Mouse (Mus musculus): ENCODE results near the gene Aatf. TPM values are rescaled to one million over a fixed set of nuclear protein-coding genes. Genes with fewer than 3 reads are reported as not detected.

Aatf gene
- 40.9 TPM for polyA plus RNA-seq (2021)

DNA sequence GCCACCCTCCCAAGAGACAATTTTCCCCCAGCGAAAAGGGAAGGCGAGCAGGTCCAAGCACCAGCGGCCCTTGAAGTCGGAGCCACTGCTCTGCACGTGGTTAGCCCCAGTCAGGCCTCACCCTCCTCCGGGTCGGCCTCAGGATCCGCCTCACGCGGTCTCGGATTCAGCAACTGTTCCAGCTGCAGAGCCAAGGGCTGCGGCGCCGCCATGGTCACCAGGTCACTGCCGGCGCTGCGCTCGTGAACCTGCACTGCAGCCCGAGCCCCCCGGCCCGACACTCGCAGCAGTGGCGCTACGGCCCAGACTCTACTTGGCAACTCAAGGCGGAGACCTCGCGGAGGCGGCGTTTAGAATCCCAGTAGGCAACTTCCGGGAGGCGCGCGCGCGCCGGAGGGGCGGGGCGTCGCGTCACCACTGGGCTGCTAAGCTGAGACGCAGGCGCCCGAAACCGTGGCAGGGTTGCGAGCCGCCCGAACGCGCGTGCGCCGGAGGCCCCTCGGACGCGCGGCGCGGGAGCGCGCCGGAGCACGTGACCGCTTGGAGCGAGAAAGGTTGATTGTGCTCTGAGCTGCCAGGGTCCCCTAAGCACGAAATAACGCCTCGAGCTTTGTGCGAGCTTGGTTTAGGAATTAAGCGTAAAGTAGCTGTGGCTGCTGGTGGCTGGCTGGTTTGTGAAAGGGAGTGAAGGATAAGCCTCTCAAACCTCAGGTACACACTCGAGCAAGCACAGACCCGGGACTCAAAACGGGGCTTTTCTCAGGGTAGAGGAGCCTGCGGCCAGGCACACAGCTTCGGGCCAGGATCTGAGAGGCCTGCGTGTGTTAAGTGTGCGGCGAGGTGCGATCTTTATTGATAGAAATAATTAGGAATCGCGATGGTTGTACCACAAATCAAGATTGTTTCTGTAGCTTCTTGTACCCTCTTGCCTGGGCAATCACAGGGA is at the start of gene Aatf:
Gene Aatf, minus strand, starts transcription at position 352 of the 946 bp plus-strand sequence.
- ATAC-seq (peak; percentile 92), DNase-seq (ENCODE audit: low read depth, low spot score) (peak; percentile 64)
- ChIA-PET CTCF (no interaction called here), POLR2A (interaction anchor here (0.5 to 1.1 kb wide), 5 partner anchors 16 to 437 kb away, joined by 3 to 4 read pairs (median 3); no protein-coding TSS in a partner anchor)
- TF ChIP-seq CTCF (IDR thresholded peaks at IDR 0.05): no peak
- in situ Hi-C loops (cut with MboI; ENCODE audit: low pct_unique_long_range_greater_than_20kb): no loop called here
- H3K27me3 ChIP-seq: peaks cover 9% of the 10 kb centered on the region

DNA sequence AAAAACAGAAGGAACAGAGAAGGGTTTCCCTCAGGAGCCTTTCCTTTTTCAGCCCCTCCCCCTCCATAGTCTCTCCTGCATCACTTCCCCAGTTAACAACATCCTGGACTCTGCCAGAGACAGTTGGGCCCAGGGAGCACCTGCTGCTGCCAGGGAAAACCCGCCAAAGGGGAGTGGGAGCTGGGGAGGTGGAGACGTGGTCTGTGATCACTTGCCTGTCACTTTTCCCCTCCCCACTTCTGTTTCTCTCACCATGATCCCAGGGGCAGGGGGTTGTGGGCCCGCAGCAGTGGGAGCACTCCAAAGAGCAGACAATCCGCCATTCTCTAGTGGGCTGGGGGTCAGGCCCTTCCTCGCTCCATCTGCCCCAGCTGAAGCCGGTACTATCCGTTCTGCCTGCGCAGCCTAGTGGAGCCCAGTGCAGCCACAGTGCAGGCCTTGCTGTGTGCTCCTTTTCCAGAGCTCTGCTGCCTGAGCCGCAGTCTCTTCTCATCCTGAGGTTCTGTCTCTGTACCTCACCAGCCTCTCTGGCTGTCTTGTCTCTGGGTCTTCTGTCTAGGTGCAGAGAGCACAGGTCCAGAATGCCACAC is 49.5 kb upstream of the Aatf start:
- ATAC-seq: no peak
- CTCF ChIA-PET: no interaction called here
- no peak for TF ChIP-seq CTCF (IDR thresholded peaks at IDR 0.05)

DNA sequence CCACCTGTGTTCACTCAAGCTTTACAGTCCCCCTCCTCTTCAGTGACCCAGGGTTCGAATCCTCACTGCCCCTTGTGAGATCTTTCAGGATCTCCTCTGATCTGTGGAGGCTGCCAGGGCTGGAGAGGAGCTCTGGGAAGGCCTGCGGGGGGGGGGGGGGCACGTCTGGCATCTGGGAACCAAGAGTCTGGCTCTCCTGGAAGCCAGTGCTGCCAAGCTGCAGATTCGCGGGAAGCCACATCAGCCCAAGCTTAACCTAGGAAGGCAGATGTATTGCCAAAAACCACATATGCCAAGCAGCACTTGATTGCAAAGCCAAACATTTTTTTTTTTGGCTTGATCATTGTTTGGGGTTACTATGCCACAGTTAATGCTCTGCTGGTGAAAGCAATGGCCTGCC is 48.2 kb upstream of the Aatf start:
- no peak for ATAC-seq
- in situ Hi-C loops (cut with MboI; ENCODE audit: low pct_unique_long_range_greater_than_20kb): no loop called here

More for the DNA sequence above, 49.5 kb upstream of the Aatf start:
- in situ Hi-C loops (cut with MboI; ENCODE audit: low pct_unique_long_range_greater_than_20kb): no loop called here
- peaks cover 3% of the 10 kb centered on the region for H3K27me3 ChIP-seq
- POLR2A ChIA-PET: interaction anchor here (0.6 to 0.7 kb wide), 2 partner anchors 236 to 276 kb away, joined by 3 to 5 read pairs; no protein-coding TSS in a partner anchor
- no peak for DNase-seq (ENCODE audit: low read depth, low spot score)

DNA sequence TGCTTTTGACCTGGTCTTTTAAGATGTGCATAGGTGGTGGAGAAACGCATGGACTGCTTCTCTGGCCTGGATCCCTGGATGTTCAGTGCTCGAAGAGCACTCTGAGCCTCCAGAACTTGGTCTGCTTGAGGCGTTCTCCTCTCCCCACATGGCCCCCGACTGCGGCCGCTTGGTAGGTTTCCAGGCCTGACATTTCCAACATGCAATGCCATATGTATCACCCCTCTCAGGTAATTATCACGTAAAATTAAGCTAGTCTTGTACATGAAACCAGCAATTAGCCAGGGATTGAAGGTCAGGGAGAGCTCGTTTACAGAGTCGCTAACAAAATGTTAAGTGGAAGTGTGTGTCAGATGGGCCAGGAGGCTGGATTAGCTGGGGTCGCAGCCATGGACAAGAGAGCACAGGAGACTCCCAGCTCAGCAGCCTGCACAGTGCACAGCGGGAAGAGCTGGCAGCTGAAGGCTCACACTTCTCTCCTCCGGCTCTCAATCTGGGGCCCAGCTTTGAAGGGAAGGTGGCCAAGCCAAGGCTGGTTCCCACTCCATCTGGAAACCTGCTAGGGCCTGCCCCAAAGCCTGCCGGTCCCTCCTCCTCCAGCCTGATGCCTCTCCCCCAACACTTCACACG is 40.6 kb upstream of the Aatf start:
- DNase-seq (ENCODE audit: low read depth, low spot score): no peak
- ChIA-PET CTCF (no interaction called here), POLR2A (no interaction called here)
- in situ Hi-C loops (cut with MboI; ENCODE audit: low pct_unique_long_range_greater_than_20kb): no loop called here
- no peak for TF ChIP-seq CTCF (IDR thresholded peaks at IDR 0.05)
- H3K27me3 ChIP-seq: peaks cover 35% of the 10 kb centered on the region
- ATAC-seq: no peak

More for the DNA sequence above, 48.2 kb upstream of the Aatf start:
- peak; percentile 28 for DNase-seq (ENCODE audit: low read depth, low spot score)
- CTCF ChIA-PET: no interaction called here
- POLR2A ChIA-PET: interaction anchor here (1.2 kb wide), 1 partner anchor 37 kb away, joined by 3 read pairs; no protein-coding TSS in a partner anchor
- no peaks in the 10 kb centered on the region for H3K27me3 ChIP-seq
- no peak for TF ChIP-seq CTCF (IDR thresholded peaks at IDR 0.05)

DNA sequence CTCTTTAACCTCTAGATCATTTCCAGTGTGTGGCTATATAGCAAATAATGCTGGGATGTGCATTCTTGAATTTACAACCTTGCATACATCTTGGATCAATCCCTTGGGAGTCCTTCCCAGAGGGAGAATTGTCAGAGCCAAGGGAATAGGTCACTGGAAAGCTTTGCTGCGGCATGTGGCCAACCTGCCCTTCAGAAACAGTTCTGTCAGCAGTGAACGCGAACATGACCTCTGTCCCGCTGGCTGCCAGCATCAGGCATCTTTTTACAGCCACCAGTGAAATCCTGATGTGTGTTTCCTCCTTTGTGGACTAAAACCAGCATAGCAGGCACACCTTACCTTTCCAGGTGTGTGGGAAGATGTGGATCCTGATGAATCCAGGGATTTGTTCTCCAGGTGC is 38.0 kb upstream of the Aatf start:
- DNase-seq (ENCODE audit: low read depth, low spot score): no peak
- ChIA-PET CTCF (no interaction called here), POLR2A (no interaction called here)
- H3K27me3 ChIP-seq: peaks cover 45% of the 10 kb centered on the region
- in situ Hi-C loops (cut with MboI; ENCODE audit: low pct_unique_long_range_greater_than_20kb): no loop called here
- ATAC-seq: no peak
- no peak for TF ChIP-seq CTCF (IDR thresholded peaks at IDR 0.05)

DNA sequence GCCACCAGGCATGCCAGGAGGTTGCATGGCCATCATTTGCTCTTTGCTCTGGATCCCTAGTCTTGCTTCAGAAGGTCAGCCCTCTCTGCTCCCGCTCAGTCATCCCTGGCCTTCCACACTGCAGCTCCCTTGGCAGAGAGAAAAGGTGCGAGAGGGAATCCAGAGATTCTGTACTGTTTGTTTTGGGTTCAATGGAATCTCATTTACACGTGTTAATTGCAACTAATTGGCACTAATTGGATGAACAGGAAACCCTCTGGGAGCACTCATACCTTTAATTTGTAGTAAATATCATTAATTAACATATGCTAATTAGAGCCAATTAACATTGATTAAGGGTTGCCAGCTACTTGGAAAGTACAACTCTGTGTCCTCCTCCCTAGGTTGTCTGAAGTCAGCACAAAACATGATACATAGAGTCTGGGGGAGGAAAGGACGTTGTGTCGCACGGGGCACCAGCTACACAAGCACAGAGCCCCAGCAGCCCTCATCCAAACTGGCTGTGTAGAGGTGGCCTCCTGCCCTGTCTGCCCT is 36.0 kb upstream of the Aatf start:
- no peak for ATAC-seq

DNA sequence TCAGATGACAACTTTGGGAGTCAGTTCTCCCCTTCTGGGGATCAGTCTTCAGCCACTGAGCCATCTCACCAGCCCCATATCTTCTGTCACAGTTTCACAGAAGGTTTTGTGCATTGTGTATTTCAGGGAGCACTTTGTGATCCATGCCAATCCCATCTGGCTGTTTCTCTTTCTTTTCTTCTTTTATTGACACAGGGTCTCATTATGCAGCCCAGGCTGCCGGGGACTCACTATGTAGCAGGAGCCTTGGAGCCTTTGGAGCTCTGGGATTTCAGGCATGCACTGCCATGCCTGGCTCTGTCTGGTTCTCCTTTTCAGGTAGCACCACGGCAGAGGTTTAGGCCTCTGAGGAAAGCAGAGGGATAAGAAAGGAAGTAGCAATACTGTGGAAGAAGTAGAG is 35.0 kb upstream of the Aatf start:
- TF ChIP-seq CTCF (IDR thresholded peaks at IDR 0.05): no peak
- peaks cover 40% of the 10 kb centered on the region for H3K27me3 ChIP-seq
- CTCF ChIA-PET: no interaction called here
- DNase-seq (ENCODE audit: low read depth, low spot score) (no peak), ATAC-seq (no peak)
- in situ Hi-C loops (cut with MboI; ENCODE audit: low pct_unique_long_range_greater_than_20kb): no loop called here
- POLR2A ChIA-PET: no interaction called here

More for the DNA sequence above, 36.0 kb upstream of the Aatf start:
- POLR2A ChIA-PET: no interaction called here
- CTCF ChIA-PET: no interaction called here
- peaks cover 46% of the 10 kb centered on the region for H3K27me3 ChIP-seq
- in situ Hi-C loops (cut with MboI; ENCODE audit: low pct_unique_long_range_greater_than_20kb): no loop called here
- TF ChIP-seq CTCF (IDR thresholded peaks at IDR 0.05): no peak
- no peak for DNase-seq (ENCODE audit: low read depth, low spot score)

DNA sequence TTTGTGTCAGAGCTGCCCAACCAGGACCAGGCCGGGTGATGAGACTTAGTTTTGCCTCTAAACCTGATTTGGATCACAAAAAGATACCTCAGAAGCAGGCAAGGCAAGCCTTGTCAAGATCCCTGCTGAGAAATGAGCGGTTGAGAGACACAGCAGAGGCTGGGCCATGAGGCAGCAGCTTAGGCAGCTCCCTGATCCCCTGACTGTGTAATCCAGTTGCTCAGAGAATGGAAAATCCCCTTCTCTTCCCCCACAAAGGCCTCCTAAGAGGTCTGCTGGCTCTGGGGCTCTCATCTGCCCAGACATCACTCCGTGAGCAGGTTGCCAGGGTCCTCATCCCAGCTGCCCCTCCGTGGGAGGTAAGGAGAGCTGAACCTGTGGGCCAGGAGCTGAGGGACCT is 26.7 kb upstream of the Aatf start:
- CTCF ChIA-PET: interaction anchor here (1.0 kb wide), 1 partner anchor 16 kb away, joined by 3 read pairs; no protein-coding TSS in a partner anchor
- in situ Hi-C loops (cut with MboI; ENCODE audit: low pct_unique_long_range_greater_than_20kb): no loop called here

DNA sequence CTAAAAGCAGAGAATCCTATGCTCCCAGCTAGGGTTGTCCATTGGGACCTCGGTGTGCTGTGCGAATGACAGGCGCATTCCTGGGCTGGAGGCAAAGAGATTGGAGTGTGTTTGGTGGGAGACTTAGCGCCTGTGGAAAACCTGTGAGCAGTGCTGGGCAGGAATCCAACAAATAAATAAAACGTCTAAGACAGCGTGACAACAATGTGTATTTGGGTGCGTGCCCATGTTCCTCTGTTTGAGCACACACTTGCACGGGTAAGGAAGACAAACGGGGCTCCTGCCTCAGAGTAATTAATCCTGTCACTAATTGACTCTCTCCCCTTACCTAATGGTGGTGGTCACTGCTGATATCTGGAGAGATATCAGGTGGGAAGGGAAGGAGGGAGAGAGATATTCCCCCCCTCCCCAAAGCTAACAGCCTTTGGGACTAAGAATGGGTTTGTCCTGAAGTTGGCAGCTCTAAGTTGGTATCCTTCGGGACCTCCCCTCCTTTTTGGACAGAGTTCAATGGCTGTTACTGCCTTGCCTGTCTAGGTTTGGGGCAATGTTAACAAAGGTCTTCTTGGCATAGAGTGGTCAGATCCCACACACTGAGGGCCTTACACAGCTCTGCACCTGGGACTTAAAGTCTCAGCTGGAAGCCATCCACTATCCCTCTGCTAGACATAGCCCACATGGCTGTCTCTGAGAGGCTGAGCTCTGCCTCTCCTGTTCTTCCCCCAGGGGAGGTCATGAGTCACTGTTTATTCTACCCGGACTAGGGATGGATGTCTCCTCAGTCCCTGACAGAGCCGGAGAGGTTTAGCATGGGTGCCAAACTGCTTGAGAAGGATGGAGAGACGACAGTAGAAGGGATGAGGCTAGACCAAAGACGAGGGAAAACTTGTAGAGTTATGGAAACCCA is 16.7 kb upstream of the Aatf start:
- in situ Hi-C loops (cut with MboI; ENCODE audit: low pct_unique_long_range_greater_than_20kb): no loop called here
- DNase-seq (ENCODE audit: low read depth, low spot score): peak; percentile 71
- ChIA-PET CTCF (no interaction called here), POLR2A (interaction anchor here (1.6 kb wide), 1 partner anchor 17 kb away, joined by 3 read pairs; the partner anchor contains the start of gene Aatf)
- no peak for TF ChIP-seq CTCF (IDR thresholded peaks at IDR 0.05)
- peaks cover 24% of the 10 kb centered on the region for H3K27me3 ChIP-seq
- ATAC-seq: peak; percentile 78

More for the DNA sequence above, 26.7 kb upstream of the Aatf start:
- H3K27me3 ChIP-seq: peaks cover 22% of the 10 kb centered on the region
- ATAC-seq: no peak
- POLR2A ChIA-PET: no interaction called here
- no peak for DNase-seq (ENCODE audit: low read depth, low spot score)
- TF ChIP-seq CTCF (IDR thresholded peaks at IDR 0.05): no peak
